Mouse (Mus musculus): ENCODE results near the gene Tsga8.

Gene Tsga8

DNA sequence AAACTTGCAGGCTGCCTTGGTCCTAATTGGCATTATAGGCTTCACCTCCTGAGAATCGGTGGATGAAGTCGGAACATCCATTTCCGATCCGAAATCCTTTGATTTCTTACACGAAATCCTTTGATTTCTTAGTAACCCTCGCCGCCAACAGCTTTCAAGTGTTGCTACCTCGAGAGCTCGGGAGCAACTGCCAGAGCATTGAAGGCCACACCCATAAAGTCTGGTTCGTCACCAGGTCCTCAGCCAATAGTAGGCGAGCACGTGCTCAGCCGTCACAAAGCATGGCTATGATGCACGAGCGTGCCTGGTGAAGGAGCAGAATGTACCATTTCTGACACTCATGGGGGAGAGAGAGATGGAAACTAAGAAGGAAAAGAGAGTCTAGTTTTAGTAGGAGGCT, at the start of gene Tsga8:
Gene Tsga8, minus strand, starts transcription at position 327 of the 400 bp plus-strand sequence.
- no peak for DNase-seq (ENCODE audit: low spot score in 2 of 2)

Measured in right cerebral cortex, postnatal 36 days (tissue).